Mouse (Mus musculus): ENCODE measurements around the gene Strbp. TPM values are rescaled to one million over a fixed set of nuclear protein-coding genes. Genes with fewer than 3 reads are reported as not detected.

Strbp gene
- polyA plus RNA-seq, 1 experiment from 2014 or later = 42.4 TPM

DNA sequence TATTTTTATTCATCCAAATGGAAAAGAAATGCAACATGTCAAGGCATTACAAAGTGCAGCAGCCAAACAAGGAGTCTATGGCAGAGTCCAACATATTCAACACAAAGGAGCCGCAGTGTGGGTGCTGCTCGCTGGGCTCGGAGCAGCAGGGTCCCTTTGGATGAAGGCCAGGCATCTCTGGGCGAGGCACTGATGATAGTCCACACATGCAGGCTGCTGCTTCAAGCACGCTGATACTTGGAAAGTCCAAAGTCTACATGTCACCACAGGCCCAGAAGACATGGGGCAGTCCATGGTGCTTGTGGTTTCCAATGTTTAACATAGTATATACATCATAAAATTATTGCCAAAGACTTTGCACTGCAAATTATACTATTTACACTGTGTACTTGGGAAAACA, 133.8 kb downstream of the Strbp start:
- H3K4me3 ChIP-seq (ENCODE audit: low read depth, low read length) = no peak overlapping the region
- no peaks in the 10 kb centered on the region for H3K9me3 ChIP-seq (ENCODE audit: control insufficient read depth, low read depth, low read length)
- no peak for ATAC-seq (ENCODE audit: insufficient number of reproducible peaks, insufficient read depth, low FRiP score, low read depth)
- peaks cover 3% of the 10 kb centered on the region; the same call in 1 of the 2 replicates for H3K4me1 ChIP-seq (ENCODE audit: control insufficient read depth, insufficient read depth, low read length)
- 73% methylated on average over 5 of the region's 5 CpGs for WGBS
- H3K4me2 ChIP-seq (replicated peaks; ENCODE audit: low read depth, low read length) = no peak overlapping the region
- no peak overlapping the region for H3K9ac ChIP-seq (replicated peaks; ENCODE audit: low read depth, low read length)
- no peaks in the 10 kb centered on the region for H3K27me3 ChIP-seq (ENCODE audit: control insufficient read depth, insufficient read depth, low read length)
- peaks cover 42% of the 10 kb centered on the region; the same call in 1 of the 2 replicates for H3K36me3 ChIP-seq (ENCODE audit: control insufficient read depth, insufficient read depth, low read length)
- H3K27ac ChIP-seq (ENCODE audit: low read length) = no peak overlapping the region

DNA sequence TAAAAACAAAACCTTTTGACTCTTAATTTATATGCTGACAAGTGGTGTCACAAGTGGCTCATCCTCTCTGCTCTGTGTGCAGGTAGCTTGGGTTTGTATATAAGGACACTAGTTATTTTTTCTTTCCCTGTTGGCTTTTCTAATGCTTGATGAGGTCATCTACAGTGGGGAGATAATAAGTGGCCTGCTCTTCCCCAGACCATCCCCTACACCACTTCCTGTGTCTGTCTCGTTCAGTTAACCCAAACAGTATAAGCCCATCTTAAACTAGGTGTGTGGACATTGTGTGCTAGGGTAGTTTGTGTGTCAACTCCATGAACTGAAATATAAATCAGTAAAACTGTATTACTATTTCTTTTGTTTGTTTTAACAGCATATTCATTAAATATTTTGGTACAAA, 137.6 kb downstream of the Strbp start:
- peaks cover 3% of the 10 kb centered on the region; the same call in 1 of the 2 replicates for H3K4me1 ChIP-seq (ENCODE audit: control insufficient read depth, insufficient read depth, low read length)
- H3K27ac ChIP-seq (ENCODE audit: low read length) = no peak overlapping the region
- WGBS = 53% methylated on average over 1 of the region's 1 CpGs
- no peak overlapping the region for H3K4me2 ChIP-seq (replicated peaks; ENCODE audit: low read depth, low read length)
- no peaks in the 10 kb centered on the region for H3K9me3 ChIP-seq (ENCODE audit: control insufficient read depth, low read depth, low read length)
- no peak overlapping the region for H3K4me3 ChIP-seq (ENCODE audit: low read depth, low read length)
- no peaks in the 10 kb centered on the region for H3K27me3 ChIP-seq (ENCODE audit: control insufficient read depth, insufficient read depth, low read length)
- peaks cover 68% of the 10 kb centered on the region for H3K36me3 ChIP-seq (ENCODE audit: control insufficient read depth, insufficient read depth, low read length)
- no peak overlapping the region for H3K9ac ChIP-seq (replicated peaks; ENCODE audit: low read depth, low read length)
- no peak for ATAC-seq (ENCODE audit: insufficient number of reproducible peaks, insufficient read depth, low FRiP score, low read depth)

DNA sequence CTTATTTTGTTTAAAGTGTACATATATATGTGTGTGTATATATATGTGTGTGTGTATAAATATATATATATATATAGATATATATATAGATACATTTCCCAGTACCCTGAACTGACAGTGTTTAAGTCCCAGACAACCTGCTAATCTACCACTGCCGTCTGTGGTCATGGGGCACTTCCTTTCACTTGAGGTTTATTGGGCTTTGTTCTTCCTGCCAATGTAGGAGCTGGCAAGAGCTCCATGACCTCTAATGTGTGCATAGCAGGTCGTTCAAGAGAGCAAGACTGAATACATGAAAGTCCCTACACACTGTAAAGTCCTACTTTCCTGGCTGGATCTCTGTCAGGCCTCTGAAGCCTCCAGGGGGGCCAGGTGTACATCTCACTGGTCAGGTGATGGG, 138.1 kb downstream of the Strbp start:
- H3K9ac ChIP-seq (replicated peaks; ENCODE audit: low read depth, low read length) = no peak overlapping the region
- peaks cover 73% of the 10 kb centered on the region for H3K36me3 ChIP-seq (ENCODE audit: control insufficient read depth, insufficient read depth, low read length)
- H3K4me2 ChIP-seq (replicated peaks; ENCODE audit: low read depth, low read length) = no peak overlapping the region
- WGBS = 52% methylated on average over 2 of the region's 2 CpGs
- H3K27me3 ChIP-seq (ENCODE audit: control insufficient read depth, insufficient read depth, low read length) = no peaks in the 10 kb centered on the region
- H3K9me3 ChIP-seq (ENCODE audit: control insufficient read depth, low read depth, low read length) = no peaks in the 10 kb centered on the region
- H3K27ac ChIP-seq (ENCODE audit: low read length) = no peak overlapping the region
- ATAC-seq (ENCODE audit: insufficient number of reproducible peaks, insufficient read depth, low FRiP score, low read depth) = no peak
- no peak overlapping the region for H3K4me3 ChIP-seq (ENCODE audit: low read depth, low read length)
- H3K4me1 ChIP-seq (ENCODE audit: control insufficient read depth, insufficient read depth, low read length) = peaks cover 3% of the 10 kb centered on the region; the same call in 1 of the 2 replicates

DNA sequence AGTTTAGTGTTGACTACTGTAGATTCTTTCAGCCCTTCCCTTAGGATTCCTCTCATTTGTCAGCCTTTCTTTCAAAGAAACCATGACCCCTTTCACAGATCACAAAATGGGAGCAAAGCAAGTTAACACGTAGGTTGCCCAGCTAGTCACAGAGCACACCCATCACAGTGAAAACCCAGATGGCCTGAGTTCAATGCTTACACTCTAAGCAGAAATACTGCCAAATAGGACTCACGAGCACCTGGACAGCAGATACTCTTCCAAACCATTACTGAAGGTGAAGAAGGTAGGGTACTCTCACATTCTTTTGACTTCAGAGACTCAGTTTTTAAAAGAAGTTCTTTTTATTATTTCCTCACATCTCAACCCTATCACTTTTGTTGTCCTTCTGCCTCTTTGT, 147.3 kb downstream of the Strbp start:
- Histone ChIP-seq H3K4me3 (ENCODE audit: low read depth, low read length) (no peak overlapping the region), H3K27me3 (ENCODE audit: control insufficient read depth, insufficient read depth, low read length) (no peaks in the 10 kb centered on the region), H3K36me3 (ENCODE audit: control insufficient read depth, insufficient read depth, low read length) (peaks cover 57% of the 10 kb centered on the region), H3K9ac (replicated peaks; ENCODE audit: low read depth, low read length) (no peak overlapping the region), H3K4me1 (ENCODE audit: control insufficient read depth, insufficient read depth, low read length) (no peaks in the 10 kb centered on the region), H3K27ac (ENCODE audit: low read length) (no peak overlapping the region), H3K9me3 (ENCODE audit: control insufficient read depth, low read depth, low read length) (no peaks in the 10 kb centered on the region), H3K4me2 (replicated peaks; ENCODE audit: low read depth, low read length) (no peak overlapping the region)
- 61% methylated on average over 2 of the region's 2 CpGs for WGBS
- ATAC-seq (ENCODE audit: insufficient number of reproducible peaks, insufficient read depth, low FRiP score, low read depth) = no peak

DNA sequence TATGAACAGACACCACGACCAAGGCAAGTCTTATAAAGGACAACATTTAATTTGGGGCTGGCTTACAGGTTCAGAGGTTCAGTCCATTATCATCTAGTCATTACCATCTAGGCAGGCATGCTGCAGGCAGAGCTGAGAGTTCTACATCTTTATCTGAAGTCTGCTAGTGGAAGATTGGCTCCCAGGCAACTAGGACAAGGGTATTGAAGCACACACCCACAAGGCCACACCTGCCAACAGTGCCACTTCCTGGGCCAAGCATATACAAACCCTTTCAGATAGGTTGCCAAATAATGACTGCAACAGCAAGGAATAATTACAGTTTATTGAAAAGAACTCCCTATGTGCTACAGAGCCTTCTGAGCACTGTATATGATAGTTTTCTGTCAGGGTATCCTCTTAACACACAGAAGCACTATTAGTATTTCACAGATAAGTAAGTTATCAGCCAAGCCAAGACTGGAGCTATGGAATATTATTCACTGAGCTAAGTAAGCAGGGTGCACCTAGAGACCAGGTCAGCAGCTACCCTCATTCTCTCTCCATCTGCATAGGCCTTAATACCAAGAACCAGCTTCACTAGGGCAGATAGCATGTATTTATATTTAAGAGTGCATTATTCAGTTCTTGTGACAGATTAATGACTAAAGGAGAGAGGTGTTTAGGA, 154.2 kb downstream of the Strbp start:
- no peak overlapping the region for H3K4me2 ChIP-seq (replicated peaks; ENCODE audit: low read depth, low read length)
- no peak overlapping the region for H3K27ac ChIP-seq (ENCODE audit: low read length)
- peaks cover 48% of the 10 kb centered on the region for H3K36me3 ChIP-seq (ENCODE audit: control insufficient read depth, insufficient read depth, low read length)
- no peak overlapping the region for H3K4me3 ChIP-seq (ENCODE audit: low read depth, low read length)
- no peak overlapping the region for H3K9ac ChIP-seq (replicated peaks; ENCODE audit: low read depth, low read length)
- 83% methylated on average over 1 of the region's 1 CpGs for WGBS
- H3K27me3 ChIP-seq (ENCODE audit: control insufficient read depth, insufficient read depth, low read length) = no peaks in the 10 kb centered on the region
- no peaks in the 10 kb centered on the region for H3K9me3 ChIP-seq (ENCODE audit: control insufficient read depth, low read depth, low read length)
- peak; percentile 37; the same call in 1 of the 2 replicates for ATAC-seq (ENCODE audit: insufficient number of reproducible peaks, insufficient read depth, low FRiP score, low read depth)
- H3K4me1 ChIP-seq (ENCODE audit: control insufficient read depth, insufficient read depth, low read length) = no peaks in the 10 kb centered on the region

DNA sequence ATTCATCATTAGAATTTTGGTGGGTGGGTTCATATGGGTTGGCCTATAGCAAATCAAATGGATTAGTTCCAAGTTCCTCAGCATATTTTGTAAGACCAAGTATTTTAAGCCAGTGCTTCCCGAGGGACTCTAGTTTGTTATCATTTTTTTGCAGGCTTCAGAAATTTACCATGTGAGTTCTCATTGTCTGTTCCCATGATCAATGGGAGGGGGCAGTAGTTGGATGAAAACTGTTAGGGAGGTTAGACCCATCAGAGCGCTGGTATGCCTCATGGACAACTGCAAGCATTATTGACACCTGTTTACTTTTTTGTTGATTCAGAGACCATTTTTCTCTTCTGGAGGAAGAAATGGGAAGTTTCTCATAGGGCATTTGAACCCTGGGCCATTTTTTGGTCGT, 172.0 kb downstream of the Strbp start:
- H3K4me3 ChIP-seq (ENCODE audit: low read depth, low read length) = no peak overlapping the region
- H3K9ac ChIP-seq (replicated peaks; ENCODE audit: low read depth, low read length) = no peak overlapping the region
- H3K36me3 ChIP-seq (ENCODE audit: control insufficient read depth, insufficient read depth, low read length) = peaks cover 18% of the 10 kb centered on the region; the same call in 1 of the 2 replicates
- H3K4me1 ChIP-seq (ENCODE audit: control insufficient read depth, insufficient read depth, low read length) = no peaks in the 10 kb centered on the region
- no peak for ATAC-seq (ENCODE audit: insufficient number of reproducible peaks, insufficient read depth, low FRiP score, low read depth)
- no peaks in the 10 kb centered on the region for H3K27me3 ChIP-seq (ENCODE audit: control insufficient read depth, insufficient read depth, low read length)
- no peaks in the 10 kb centered on the region for H3K9me3 ChIP-seq (ENCODE audit: control insufficient read depth, low read depth, low read length)
- no peak overlapping the region for H3K27ac ChIP-seq (ENCODE audit: low read length)
- no peak overlapping the region for H3K4me2 ChIP-seq (replicated peaks; ENCODE audit: low read depth, low read length)
- 79% methylated on average over 3 of the region's 3 CpGs for WGBS

DNA sequence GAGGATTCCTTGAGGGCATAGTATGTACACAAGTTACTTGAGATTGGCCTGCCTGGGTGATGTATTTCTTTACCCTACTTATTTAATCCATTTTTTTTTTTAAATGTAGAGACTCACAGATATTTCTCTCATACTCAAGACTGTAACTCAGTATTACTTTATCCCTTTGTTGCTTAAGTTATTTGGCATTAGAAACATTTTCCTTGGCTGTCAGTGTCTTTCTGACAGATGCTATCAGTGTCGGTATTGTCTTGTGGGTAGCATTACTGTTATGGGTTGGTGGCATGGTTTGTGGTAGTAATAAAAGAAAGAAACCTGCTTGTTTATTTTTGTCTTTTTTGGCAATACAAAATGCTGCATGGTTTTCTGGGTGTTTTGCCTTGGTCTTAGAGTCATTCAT, 172.9 kb downstream of the Strbp start:
- 89% methylated on average over 1 of the region's 1 CpGs for WGBS
- Histone ChIP-seq H3K9me3 (ENCODE audit: control insufficient read depth, low read depth, low read length) (no peaks in the 10 kb centered on the region), H3K9ac (replicated peaks; ENCODE audit: low read depth, low read length) (no peak overlapping the region), H3K4me3 (ENCODE audit: low read depth, low read length) (no peak overlapping the region), H3K4me2 (replicated peaks; ENCODE audit: low read depth, low read length) (no peak overlapping the region), H3K27ac (ENCODE audit: low read length) (no peak overlapping the region), H3K27me3 (ENCODE audit: control insufficient read depth, insufficient read depth, low read length) (no peaks in the 10 kb centered on the region), H3K36me3 (ENCODE audit: control insufficient read depth, insufficient read depth, low read length) (peaks cover 18% of the 10 kb centered on the region; the same call in 1 of the 2 replicates), H3K4me1 (ENCODE audit: control insufficient read depth, insufficient read depth, low read length) (no peaks in the 10 kb centered on the region)
- no peak for ATAC-seq (ENCODE audit: insufficient number of reproducible peaks, insufficient read depth, low FRiP score, low read depth)

DNA sequence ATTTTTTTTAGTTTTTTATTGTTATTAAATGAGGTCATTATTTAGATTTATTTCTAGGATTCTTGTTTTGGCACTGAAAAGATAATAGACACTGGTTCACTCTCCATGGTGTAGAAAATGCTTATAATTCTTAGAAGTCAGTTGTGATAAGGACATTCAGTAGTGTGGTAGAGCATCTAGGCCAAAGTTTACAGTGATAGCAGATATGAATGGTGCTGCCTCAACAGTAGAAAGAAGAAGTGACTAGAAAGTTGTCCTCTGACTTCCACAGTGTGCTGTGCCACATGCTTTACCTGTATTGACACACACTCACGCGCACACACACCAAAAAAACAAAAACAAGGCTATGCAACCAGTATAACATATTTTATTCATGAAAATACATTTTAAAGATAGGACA, 174.3 kb downstream of the Strbp start:
- WGBS = 95% methylated on average over 2 of the region's 2 CpGs
- ATAC-seq (ENCODE audit: insufficient number of reproducible peaks, insufficient read depth, low FRiP score, low read depth) = no peak
- no peaks in the 10 kb centered on the region for H3K27me3 ChIP-seq (ENCODE audit: control insufficient read depth, insufficient read depth, low read length)
- H3K27ac ChIP-seq (ENCODE audit: low read length) = no peak overlapping the region
- no peaks in the 10 kb centered on the region for H3K9me3 ChIP-seq (ENCODE audit: control insufficient read depth, low read depth, low read length)
- no peaks in the 10 kb centered on the region for H3K4me1 ChIP-seq (ENCODE audit: control insufficient read depth, insufficient read depth, low read length)
- H3K9ac ChIP-seq (replicated peaks; ENCODE audit: low read depth, low read length) = no peak overlapping the region
- H3K4me2 ChIP-seq (replicated peaks; ENCODE audit: low read depth, low read length) = no peak overlapping the region
- no peak overlapping the region for H3K4me3 ChIP-seq (ENCODE audit: low read depth, low read length)
- peaks cover 11% of the 10 kb centered on the region; the same call in 1 of the 2 replicates for H3K36me3 ChIP-seq (ENCODE audit: control insufficient read depth, insufficient read depth, low read length)

DNA sequence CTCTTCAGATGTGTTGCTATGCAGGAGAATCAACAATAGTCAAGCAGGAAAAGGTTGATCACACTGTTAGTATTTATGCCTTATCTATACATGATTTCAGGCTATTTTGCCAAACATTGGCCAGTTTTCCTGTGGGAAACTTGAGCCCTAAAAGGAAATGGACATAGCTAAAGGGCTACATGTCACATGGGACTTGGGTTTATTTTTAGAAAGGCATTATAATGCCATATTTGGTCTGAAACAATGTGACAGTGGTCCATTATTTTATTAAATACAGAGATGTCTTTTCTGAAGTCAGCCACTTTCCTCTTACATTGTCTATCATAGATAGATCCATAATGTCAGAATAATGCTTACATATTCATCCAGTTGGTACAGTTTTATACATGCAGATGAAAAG, 176.1 kb downstream of the Strbp start:
- H3K27me3 ChIP-seq (ENCODE audit: control insufficient read depth, insufficient read depth, low read length) = no peaks in the 10 kb centered on the region
- H3K9ac ChIP-seq (replicated peaks; ENCODE audit: low read depth, low read length) = no peak overlapping the region
- H3K27ac ChIP-seq (ENCODE audit: low read length) = no peak overlapping the region
- no peak overlapping the region for H3K4me3 ChIP-seq (ENCODE audit: low read depth, low read length)
- H3K9me3 ChIP-seq (ENCODE audit: control insufficient read depth, low read depth, low read length) = no peaks in the 10 kb centered on the region
- peaks cover 4% of the 10 kb centered on the region; the same call in 1 of the 2 replicates for H3K36me3 ChIP-seq (ENCODE audit: control insufficient read depth, insufficient read depth, low read length)
- no peak for ATAC-seq (ENCODE audit: insufficient number of reproducible peaks, insufficient read depth, low FRiP score, low read depth)
- no peak overlapping the region for H3K4me2 ChIP-seq (replicated peaks; ENCODE audit: low read depth, low read length)
- no peaks in the 10 kb centered on the region for H3K4me1 ChIP-seq (ENCODE audit: control insufficient read depth, insufficient read depth, low read length)

Data from stomach, embryonic 14.5 days (tissue).